In genomic region chr11:96030571-96030970, GRCm38 (mm10) we compare ENCODE assay signal across 24 mouse cellular contexts. TPM values are rescaled to one million over a fixed set of nuclear protein-coding genes. Genes with fewer than 3 reads are reported as not detected.
A peak's percentile ranks its signal among the peaks of the same experiment; 100 is the strongest.
DNase-seq lines count a peak whose midpoint lies in the region; ATAC-seq lines count a peak whose summit lies in the region.
"Had no signal": no experiment of that assay in that cellular context is flagged by ENCODE, and none has a peak within 500 bp of the region (broad histone marks: within the 10 kb centered on the region; RNA-seq: fewer than 3 reads in every experiment).

No protein-coding gene starts in this region.

- H3K9me3 ChIP-seq in heart, embryonic 10.5 days, result no peaks in the 10 kb centered on the region
- H3K9me3 ChIP-seq in intestine, embryonic 15.5 days, result no peaks in the 10 kb centered on the region
- no peaks in the 10 kb centered on the region for H3K9me3 ChIP-seq in stomach, embryonic 16.5 days (replicated peaks; ENCODE audit: control insufficient read depth, low read length)
- H3K9me3 ChIP-seq: embryonic facial prominence, embryonic 13.5 days; heart, embryonic 12.5 days; hindbrain, embryonic 10.5 days; liver, embryonic 15.5 days; lung, embryonic 15.5 days had no signal

- H3K27me3 ChIP-seq in heart, embryonic 10.5 days (ENCODE audit: insufficient read depth, poor library complexity, severe bottlenecking), result peaks cover 6% of the 10 kb centered on the region; the same call in 1 of the 2 replicates
- H3K27me3 ChIP-seq in intestine, embryonic 15.5 days (replicated peaks), result no peaks in the 10 kb centered on the region
- H3K27me3 ChIP-seq in stomach, embryonic 16.5 days (ENCODE audit: control insufficient read depth, insufficient read depth, low read length), result no peaks in the 10 kb centered on the region
- H3K27me3 ChIP-seq: heart, embryonic 12.5 days; liver, embryonic 15.5 days had no signal

- WGBS in heart, embryonic 10.5 days, result 88% methylated on average over 3 of the region's 3 CpGs
- 71% methylated on average over 3 of the region's 3 CpGs for WGBS in intestine, embryonic 15.5 days
- WGBS in stomach, embryonic 16.5 days, result 76% methylated on average over 3 of the region's 3 CpGs

- H3K27ac ChIP-seq in heart, embryonic 10.5 days, result no peak overlapping the region
- peak overlapping the region; percentile 41; the same call in 1 of the 2 replicates for H3K27ac ChIP-seq in intestine, embryonic 15.5 days
- H3K27ac ChIP-seq in stomach, embryonic 16.5 days (ENCODE audit: low read length), result no peak overlapping the region
- H3K27ac ChIP-seq: embryonic facial prominence, embryonic 13.5 days; hindbrain, embryonic 10.5 days; hindbrain, postnatal 0 days; left cerebral cortex, adult 2 months; liver, embryonic 15.5 days; lung, embryonic 15.5 days; macrophage had no signal

- DNase-seq in heart, adult 11 months, result peak; percentile 45
- no peak for DNase-seq in heart, embryonic 10.5 days (ENCODE audit: low spot score)
- DNase-seq in kidney, postnatal 10 days, result peak; percentile 45
- DNase-seq in cerebellum, postnatal 25 days, result no peak
- DNase-seq in right cerebral cortex, postnatal 10 days (ENCODE audit: low spot score in 2 of 2), result no peak
- DNase-seq: adrenal gland, postnatal 10 days; cerebellum, adult 18-20 months; cerebellum, postnatal 36 days; embryo, embryonic 11 days; gastrocnemius, postnatal 10 days; heart, postnatal 10 days had no signal

- peak; percentile 91 for ATAC-seq in intestine, embryonic 15.5 days
- peak; percentile 48; the same call in 1 of the 2 replicates for ATAC-seq in stomach, embryonic 16.5 days (ENCODE audit: insufficient read depth, low FRiP score)
- ATAC-seq: activated CD4-positive, CD25-positive, alpha-beta regulatory T cell, adult 4 months; forebrain, embryonic 16.5 days; hindbrain, postnatal 0 days had no signal

- H3K4me2 ChIP-seq in intestine, embryonic 15.5 days (replicated peaks), result no peak overlapping the region
- no peak overlapping the region for H3K4me2 ChIP-seq in stomach, embryonic 16.5 days (ENCODE audit: low read depth, low read length)
- H3K4me2 ChIP-seq: embryonic facial prominence, embryonic 13.5 days; heart, embryonic 12.5 days; liver, embryonic 15.5 days; lung, embryonic 15.5 days had no signal

- peaks cover 5% of the 10 kb centered on the region; the same call in 1 of the 2 replicates for H3K4me1 ChIP-seq in heart, embryonic 10.5 days
- peaks cover 4% of the 10 kb centered on the region for H3K4me1 ChIP-seq in intestine, embryonic 15.5 days (replicated peaks)
- H3K4me1 ChIP-seq in stomach, embryonic 16.5 days (ENCODE audit: control insufficient read depth, insufficient read depth, low read length), result peaks cover 9% of the 10 kb centered on the region

- no peak overlapping the region for H3K9ac ChIP-seq in intestine, embryonic 15.5 days
- no peak overlapping the region for H3K9ac ChIP-seq in stomach, embryonic 16.5 days (ENCODE audit: low read length)
- H3K9ac ChIP-seq: embryonic facial prominence, embryonic 13.5 days; heart, embryonic 12.5 days; liver, embryonic 15.5 days; lung, embryonic 15.5 days had no signal

- H3K4me3 ChIP-seq in heart, embryonic 10.5 days, result no peak overlapping the region
- no peak overlapping the region for H3K4me3 ChIP-seq in intestine, embryonic 15.5 days (replicated peaks)
- H3K4me3 ChIP-seq in stomach, embryonic 16.5 days (replicated peaks; ENCODE audit: low read length), result no peak overlapping the region
- H3K4me3 ChIP-seq: embryonic facial prominence, embryonic 13.5 days; heart, embryonic 12.5 days; hindbrain, embryonic 10.5 days; left cerebral cortex, adult 2 months; liver, embryonic 15.5 days; lung, embryonic 15.5 days had no signal

- no peaks in the 10 kb centered on the region for H3K36me3 ChIP-seq in heart, embryonic 10.5 days
- H3K36me3 ChIP-seq in intestine, embryonic 15.5 days, result no peaks in the 10 kb centered on the region
- no peaks in the 10 kb centered on the region for H3K36me3 ChIP-seq in stomach, embryonic 16.5 days (ENCODE audit: control insufficient read depth, insufficient read depth, low read length)
- H3K36me3 ChIP-seq: embryonic facial prominence, embryonic 13.5 days; heart, embryonic 12.5 days; hindbrain, embryonic 10.5 days; liver, embryonic 15.5 days; lung, embryonic 15.5 days had no signal

RNA-seq across cellular contexts. Expression of gene Snf8, which starts 4.1 kb away (rescaled TPM):
- 88.3 and 102 TPM in 2 replicates for polyA plus RNA-seq in heart, embryonic 10.5 days (2016; fragmentation: Nextera tagmentation; extraction: Ambion mirVana)
- polyA plus RNA-seq in intestine, embryonic 15.5 days (2015; fragmentation: Nextera tagmentation; extraction: Ambion mirVana), result 96.3 and 105 TPM in 2 replicates
- polyA plus RNA-seq in stomach, embryonic 16.5 days (2015; fragmentation: Nextera tagmentation; extraction: Ambion mirVana), result 80.5 and 92.6 TPM in 2 replicates

RNA-seq across cellular contexts. Expression of gene Gip, which starts 6.2 kb away (rescaled TPM):
- not detected in 2 replicates for polyA plus RNA-seq in heart, embryonic 10.5 days (2016; fragmentation: Nextera tagmentation; extraction: Ambion mirVana)
- polyA plus RNA-seq in intestine, embryonic 15.5 days (2015; fragmentation: Nextera tagmentation; extraction: Ambion mirVana), result 4.9 and 5.8 TPM in 2 replicates
- polyA plus RNA-seq in stomach, embryonic 16.5 days (2015; fragmentation: Nextera tagmentation; extraction: Ambion mirVana), result 2.5 and 5.3 TPM in 2 replicates
- polyA plus RNA-seq: activated CD4-positive, CD25-positive, alpha-beta regulatory T cell, adult 4 months; embryonic facial prominence, embryonic 13.5 days; forebrain, embryonic 16.5 days; heart, embryonic 12.5 days; hindbrain, embryonic 10.5 days; hindbrain, postnatal 0 days; limb, embryonic 14.5 days; liver, embryonic 15.5 days; lung, embryonic 15.5 days; macrophage had no signal

RNA-seq across cellular contexts. Expression of gene Igf2bp1, which starts 24.8 kb away (rescaled TPM):
- polyA plus RNA-seq in heart, embryonic 10.5 days (2016; fragmentation: Nextera tagmentation; extraction: Ambion mirVana), result 88.7 and 107 TPM in 2 replicates
- 42.8 TPM in 2 replicates for polyA plus RNA-seq in intestine, embryonic 15.5 days (2015; fragmentation: Nextera tagmentation; extraction: Ambion mirVana)
- 24.1 and 26.7 TPM in 2 replicates for polyA plus RNA-seq in stomach, embryonic 16.5 days (2015; fragmentation: Nextera tagmentation; extraction: Ambion mirVana)
- polyA plus RNA-seq: macrophage had no signal

RNA-seq across cellular contexts. Expression of gene Ube2z, which starts 34.6 kb away (rescaled TPM):
- 35.2 and 44.4 TPM in 2 replicates for polyA plus RNA-seq in heart, embryonic 10.5 days (2016; fragmentation: Nextera tagmentation; extraction: Ambion mirVana)
- 35.3 and 37.1 TPM in 2 replicates for polyA plus RNA-seq in intestine, embryonic 15.5 days (2015; fragmentation: Nextera tagmentation; extraction: Ambion mirVana)
- polyA plus RNA-seq in stomach, embryonic 16.5 days (2015; fragmentation: Nextera tagmentation; extraction: Ambion mirVana), result 32.6 and 34.0 TPM in 2 replicates

RNA-seq across cellular contexts. Expression of gene Atp5g1, which starts 44.9 kb away (rescaled TPM):
- polyA plus RNA-seq in heart, embryonic 10.5 days (2016; fragmentation: Nextera tagmentation; extraction: Ambion mirVana), result 1,240 and 1,624 TPM in 2 replicates
- polyA plus RNA-seq in intestine, embryonic 15.5 days (2015; fragmentation: Nextera tagmentation; extraction: Ambion mirVana), result 930 and 1,145 TPM in 2 replicates
- 693 and 716 TPM in 2 replicates for polyA plus RNA-seq in stomach, embryonic 16.5 days (2015; fragmentation: Nextera tagmentation; extraction: Ambion mirVana)

Comparison
In these comparisons a context has a peak if more than half of its experiments do, and no peak if none do; other contexts are left out.
1. DNase-seq: peak in heart, adult 11 months (single experiment) and kidney, postnatal 10 days (single experiment); none in heart, embryonic 10.5 days (single experiment), cerebellum, postnatal 25 days (0 of 2) and right cerebral cortex, postnatal 10 days (0 of 2).